Mouse (Mus musculus): Measurements from ENCODE around the gene Ednra. TPM values are rescaled to one million over a fixed set of nuclear protein-coding genes. Genes with fewer than 3 reads are reported as not detected.

Gene Ednra
- polyA plus RNA-seq (2012; rRNA removed; ENCODE audit: low replicate concordance): 15.2 and 21.7 TPM in 2 replicates

DNA sequence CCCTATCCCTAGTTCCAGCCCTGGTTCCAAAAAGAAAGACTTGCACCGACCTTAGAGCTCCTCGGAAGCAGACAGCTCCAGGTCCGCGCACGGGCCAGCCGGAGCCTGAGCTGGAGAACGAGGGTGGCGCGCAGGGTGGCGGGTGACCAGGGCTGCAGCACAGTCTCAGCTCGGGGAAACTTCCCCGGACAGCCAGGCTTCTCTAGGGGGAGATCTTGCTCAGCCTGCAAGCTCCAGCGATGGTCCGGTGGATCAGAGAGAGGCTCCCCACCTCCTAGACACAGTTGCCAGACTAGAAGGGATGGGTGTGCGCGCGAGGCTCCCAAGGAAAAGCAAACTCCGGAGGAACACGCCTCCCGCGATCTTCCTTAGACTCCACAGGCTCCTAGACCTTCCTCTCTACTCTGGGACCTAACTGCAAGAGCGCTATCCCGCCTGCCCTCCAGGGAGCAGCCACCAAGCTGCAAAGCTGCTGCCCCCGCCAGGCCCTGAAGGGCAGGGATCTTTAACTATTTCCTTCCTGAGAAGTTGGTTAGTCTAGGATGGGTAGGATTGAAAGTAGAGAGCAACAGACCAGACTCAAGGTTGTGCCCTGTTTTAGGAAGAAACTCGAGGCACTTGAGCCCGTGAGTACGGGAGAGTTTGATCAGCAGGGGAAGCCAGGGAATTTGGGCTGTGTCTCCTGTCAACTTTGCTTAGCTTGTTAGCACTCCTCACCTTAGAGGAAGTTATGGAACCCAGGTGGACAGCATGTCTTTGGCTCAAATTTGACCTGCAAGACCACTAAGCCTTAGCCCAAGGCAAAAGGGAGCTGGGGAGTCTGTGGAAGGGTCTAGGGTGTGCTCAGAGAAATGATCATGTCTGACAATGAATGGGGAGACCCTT lies at the start of gene Ednra:
Ednra (minus strand) TSS at position 419 of the 885 bp plus-strand sequence.

Other genes starting within 250 kb of the Ednra start
- gene Arhgap10, start 206.5 kb downstream of the Ednra start, polyA plus RNA-seq (2012; rRNA removed; ENCODE audit: low replicate concordance): 10.5 and 12.1 TPM in 2 replicates
- gene Prmt9, start 175.1 kb downstream of the Ednra start, polyA plus RNA-seq (2012; rRNA removed; ENCODE audit: low replicate concordance): 9.1 and 9.2 TPM in 2 replicates
- gene Tmem184c, start 113.8 kb downstream of the Ednra start, polyA plus RNA-seq (2012; rRNA removed; ENCODE audit: low replicate concordance): 9.9 and 12.5 TPM in 2 replicates

Data from mammary gland, adult 2 months (tissue).